Mouse (Mus musculus) forelimb bud, embryonic 11.5 days (tissue): Measurements from ENCODE around the gene Gm10662.
"Not testable (repeated sequence)": the region's sequence is repeated elsewhere in the genome, so short reads cannot be mapped to it uniquely, and the experiment has no call there.

Experiments
- DNase-seq: peaks from one replicate; pipeline ENCODE4 v3.0.0-alpha.2; 2012; ENCODE audit warnings: low read depth, low spot score

Gm10662 gene

DNA sequence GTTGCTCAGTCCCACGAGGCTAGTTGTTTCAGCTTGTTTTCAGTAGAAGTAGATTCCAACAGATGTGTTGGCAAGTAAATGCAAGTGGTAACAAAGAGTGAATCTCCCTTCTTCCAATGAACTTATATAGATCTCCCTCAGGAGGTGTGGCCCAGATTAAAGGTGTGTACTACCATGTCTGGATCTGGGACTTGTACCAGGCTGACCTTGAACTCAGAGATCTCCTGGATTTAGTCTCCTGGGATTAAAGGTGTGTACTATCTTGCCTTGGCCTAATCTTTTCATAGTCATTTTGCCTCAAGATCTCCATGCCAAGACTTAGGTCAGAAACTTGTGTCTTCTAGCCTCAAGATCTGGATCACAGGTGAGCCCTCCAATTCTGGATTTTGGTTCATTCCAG is at the start of gene Gm10662:
TSS of gene Gm10662 (minus strand) at position 101 of the 400 bp plus-strand sequence.
- not testable (repeated sequence) for DNase-seq

DNA sequence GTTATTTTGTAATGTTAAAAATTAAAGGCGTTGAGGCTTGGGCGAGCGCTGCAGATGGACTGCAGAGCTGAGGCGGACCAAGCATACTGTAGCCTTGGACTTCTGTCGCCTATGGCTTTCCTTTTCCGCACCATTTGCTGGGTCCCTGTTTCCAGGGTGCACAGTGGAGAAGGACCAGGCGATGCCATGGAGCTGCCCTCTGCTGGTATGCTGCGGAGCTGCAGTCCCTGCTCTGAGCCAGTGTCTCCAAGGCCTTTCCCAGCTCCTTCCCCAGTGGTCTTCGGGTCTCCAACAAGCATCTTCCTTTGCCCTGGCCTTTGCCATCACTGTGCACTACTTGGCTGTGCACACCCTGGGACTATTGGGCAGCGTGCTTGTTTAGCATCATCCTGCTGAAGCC is 19.2 kb upstream of the Gm10662 start:
- not testable (repeated sequence) for DNase-seq
